Mouse (Mus musculus) mouse embryonic stem cell (cell line): ENCODE results near the gene Cecr2.

ENCODE experiments used
- in situ Hi-C, 2 experiments: fragments of 300-500 bp; cut with MboI; formaldehyde crosslinking; loops; 1 replicate in 1 of 2; 3 replicates in 1 of 2; pipeline ENCODE4 v1.14.3; 2019 to 2020; ENCODE audit warnings: low sequenced_read_pairs in 2 of 2, low pct_unique_long_range_greater_than_20kb in 1 of 2, mixed read lengths in 1 of 2; ENCODE audit not compliant: unreplicated experiment in 1 of 2

The Cecr2 gene

GRCm38 (mm10) chr6:120665415-120665815 lies 754 bp upstream of the Cecr2 start:
- in situ Hi-C loops, result no loop called here

GRCm38 (mm10) chr6:120666761-120667421 lies 722 bp downstream of the Cecr2 start:
- in situ Hi-C loops, result no loop called here

GRCm38 (mm10) chr6:120667422-120667781 lies 1.2 kb downstream of the Cecr2 start:
- in situ Hi-C loops, result no loop called here

GRCm38 (mm10) chr6:120667911-120668310 lies 1.7 kb downstream of the Cecr2 start:
- in situ Hi-C loops, result no loop called here

- in situ Hi-C loops, result no loop called here
Observed at GRCm38 (mm10) chr6:120674121-120674520, 8.0 kb downstream of the Cecr2 start.

GRCm38 (mm10) chr6:120674881-120675280 lies 8.7 kb downstream of the Cecr2 start:
- in situ Hi-C loops, result no loop called here

- in situ Hi-C loops, result no loop called here
Observed at GRCm38 (mm10) chr6:120675979-120676378, 9.8 kb downstream of the Cecr2 start.

- in situ Hi-C loops, result no loop called here
Observed at GRCm38 (mm10) chr6:120683351-120683750, 17.2 kb downstream of the Cecr2 start.

- in situ Hi-C loops, result no loop called here
Observed at GRCm38 (mm10) chr6:120684750-120685149, 18.6 kb downstream of the Cecr2 start.

- in situ Hi-C loops, result no loop called here
Observed at GRCm38 (mm10) chr6:120686872-120687650, 20.9 kb downstream of the Cecr2 start.

- in situ Hi-C loops, result no loop called here
Observed at GRCm38 (mm10) chr6:120700221-120700620, 34.1 kb downstream of the Cecr2 start.

- in situ Hi-C loops, result no loop called here
Observed at GRCm38 (mm10) chr6:120704376-120704775, 38.2 kb downstream of the Cecr2 start.

- in situ Hi-C loops, result no loop called here
Observed at GRCm38 (mm10) chr6:120708759-120709158, 42.6 kb downstream of the Cecr2 start.

GRCm38 (mm10) chr6:120714806-120715205 lies 48.6 kb downstream of the Cecr2 start:
- in situ Hi-C loops, result no loop called here

GRCm38 (mm10) chr6:120715227-120715626 lies 49.1 kb downstream of the Cecr2 start:
- in situ Hi-C loops, result no loop called here

- in situ Hi-C loops, result no loop called here
Observed at GRCm38 (mm10) chr6:120715851-120716250, 49.7 kb downstream of the Cecr2 start.

- in situ Hi-C loops, result no loop called here
Observed at GRCm38 (mm10) chr6:120716531-120716984, 50.4 kb downstream of the Cecr2 start.

- in situ Hi-C loops, result no loop called here
Observed at GRCm38 (mm10) chr6:120725986-120726385, 59.8 kb downstream of the Cecr2 start.

- in situ Hi-C loops, result no loop called here
Observed at GRCm38 (mm10) chr6:120736011-120736410, 69.8 kb downstream of the Cecr2 start.

GRCm38 (mm10) chr6:120736566-120736965 lies 70.4 kb downstream of the Cecr2 start:
- in situ Hi-C loops, result no loop called here
